Mouse (Mus musculus) liver, adult 2 months (tissue): Measurements from ENCODE around the gene Dok1.

Experiments used
- CTCF ChIP-seq: fragments of 200-500 bp; IDR thresholded peaks from 2 replicates; pipeline ENCODE4 v1.5.1; 2011; ENCODE audit warnings: low read depth, low read length, control low read depth
- POLR2A ChIP-seq: fragments of 200-500 bp; IDR thresholded peaks from 2 replicates; pipeline ENCODE4 v1.6.1; 2011; ENCODE audit warnings: low read length, control low read depth; ENCODE audit not compliant: insufficient read depth; ENCODE audit errors: extremely low read depth

DNA sequence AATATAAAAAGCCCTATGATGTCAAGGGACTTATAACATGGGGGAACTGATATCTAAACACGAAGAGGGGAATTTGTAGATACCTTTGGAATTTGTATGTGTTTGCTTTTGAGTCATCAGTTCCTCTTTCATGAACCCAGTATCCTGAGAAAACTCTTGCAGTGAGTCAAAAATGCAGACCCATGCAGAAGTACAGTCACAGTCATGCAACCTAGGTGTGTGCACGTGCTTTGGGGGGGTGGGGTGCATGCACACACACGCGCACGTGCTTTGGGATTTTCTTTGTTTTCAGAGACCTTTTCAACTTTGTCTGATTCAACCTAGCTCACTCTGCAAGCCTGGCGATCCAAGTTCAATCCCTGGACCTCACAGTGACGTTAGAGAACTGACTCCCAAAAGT is 38.9 kb downstream of the Dok1 start:
- no peak for TF ChIP-seq CTCF
- TF ChIP-seq POLR2A, result no peak
